Mouse (Mus musculus) T-cell, adult 2 months (primary cell): ENCODE results near the gene Gpatch8.

ENCODE experiments used
- DNase-seq: peaks from one replicate; pipeline ENCODE4 v3.0.0; 2022; ENCODE audit warnings: low spot score

Gpatch8 gene

DNA sequence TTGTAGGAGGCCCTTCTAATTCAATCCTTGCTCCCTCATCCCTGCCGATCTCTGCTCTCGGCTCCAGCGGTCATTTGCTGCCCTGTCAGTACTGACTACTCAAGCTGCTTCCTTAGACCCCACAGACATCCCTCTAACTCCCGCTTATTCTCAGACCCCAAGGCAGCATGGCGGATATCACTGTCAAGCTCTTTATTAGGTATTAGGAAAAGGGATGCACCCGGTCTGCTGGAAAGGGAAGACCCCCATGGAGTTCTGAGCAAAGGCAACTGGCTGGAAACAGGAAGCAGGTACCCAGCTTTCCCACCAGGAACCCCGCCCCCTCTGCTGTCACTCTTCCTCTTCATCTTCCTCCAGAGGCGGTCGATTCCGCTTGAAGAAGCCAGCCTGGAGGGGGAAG, 103.1 kb downstream of the Gpatch8 start:
- DNase-seq, result no peak

DNA sequence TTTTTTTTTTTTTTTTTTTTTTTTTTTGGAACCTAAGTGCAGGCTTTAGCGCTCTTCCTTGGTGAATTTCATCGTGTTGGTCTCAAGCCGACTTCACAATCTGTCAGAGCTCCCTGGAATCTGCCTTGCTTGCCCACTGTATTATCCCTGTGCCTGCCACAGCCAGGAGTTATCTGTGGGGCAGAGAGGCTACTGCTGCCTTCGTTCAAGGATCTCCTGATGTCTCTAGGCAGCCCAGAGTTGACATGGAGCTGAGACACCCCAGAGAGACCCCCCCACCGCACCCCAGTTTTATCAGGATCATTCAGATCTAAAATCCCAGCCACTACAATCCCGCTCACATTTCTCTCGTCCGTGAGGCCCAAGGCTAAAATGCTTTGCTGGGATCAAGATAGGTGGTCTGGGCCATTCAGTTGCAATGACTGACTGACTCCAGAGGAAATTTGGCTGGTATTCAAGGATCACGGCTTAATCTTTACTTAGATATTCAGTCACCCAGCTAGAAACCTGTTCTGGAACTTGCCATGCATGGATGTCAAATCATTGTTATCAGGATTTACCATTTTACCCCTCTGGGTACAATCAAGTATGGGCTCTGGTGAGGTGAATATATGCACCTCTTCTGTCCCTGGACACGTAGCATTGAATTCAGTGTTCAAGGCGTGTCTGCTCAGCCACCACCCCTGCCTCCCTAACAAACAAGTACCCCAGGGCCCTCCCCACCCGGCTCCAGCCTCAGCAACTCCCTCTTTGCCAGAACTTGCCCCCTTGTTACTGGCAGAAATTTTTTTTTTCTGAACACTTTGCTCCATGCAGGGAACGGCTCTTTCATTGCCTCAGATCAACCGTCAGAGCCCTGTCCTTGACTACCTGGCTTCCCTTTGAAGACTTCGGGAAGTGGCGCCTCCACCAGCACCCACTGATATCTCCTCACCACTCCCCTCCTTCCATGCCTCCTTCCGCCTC, 106.9 kb downstream of the Gpatch8 start:
- no peak for DNase-seq

DNA sequence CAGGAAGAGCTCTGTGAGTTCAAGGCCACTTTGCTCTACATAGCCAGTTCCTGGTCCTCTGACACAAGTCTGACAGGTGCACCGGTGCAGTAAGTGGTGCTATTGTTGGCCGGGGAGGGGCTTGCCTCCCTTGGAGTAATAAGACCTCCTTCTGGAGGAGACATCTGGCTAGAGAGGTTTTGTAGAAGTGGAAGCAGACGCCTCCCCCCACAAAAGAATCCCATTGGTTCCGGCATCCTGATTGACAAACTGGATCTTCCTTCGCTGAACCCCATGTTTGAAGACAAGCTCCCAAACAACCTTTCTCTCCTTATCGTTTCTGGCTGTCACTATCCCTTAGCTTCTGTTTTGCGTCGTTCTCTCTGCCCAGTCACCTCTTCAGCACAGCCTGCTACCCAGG, 107.9 kb downstream of the Gpatch8 start:
- no peak for DNase-seq

DNA sequence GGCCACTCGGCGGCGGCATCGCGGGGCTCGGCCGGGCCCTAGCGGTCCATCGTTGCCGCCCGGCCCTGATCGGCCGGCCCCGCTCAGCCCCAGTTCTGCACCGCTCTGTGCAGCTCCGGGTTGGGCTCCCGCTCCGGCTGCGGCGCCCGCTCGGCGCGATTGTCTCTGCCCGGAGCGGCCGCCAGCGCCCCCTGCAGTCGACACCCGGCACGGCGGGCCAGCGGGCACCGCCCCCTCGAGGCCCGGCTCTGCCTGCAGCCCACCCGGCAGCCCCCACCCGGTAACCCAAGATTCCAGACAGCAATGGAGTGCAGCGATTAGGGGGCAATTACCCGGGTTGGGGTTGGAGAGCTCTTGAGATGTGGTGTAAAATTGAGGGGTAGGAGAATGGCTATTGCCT, 108.7 kb downstream of the Gpatch8 start, which contains the start of gene Fam171a2:
TSS of gene Fam171a2 (minus strand) at position 186 of the 400 bp plus-strand sequence.
- DNase-seq, result peak; percentile 71

DNA sequence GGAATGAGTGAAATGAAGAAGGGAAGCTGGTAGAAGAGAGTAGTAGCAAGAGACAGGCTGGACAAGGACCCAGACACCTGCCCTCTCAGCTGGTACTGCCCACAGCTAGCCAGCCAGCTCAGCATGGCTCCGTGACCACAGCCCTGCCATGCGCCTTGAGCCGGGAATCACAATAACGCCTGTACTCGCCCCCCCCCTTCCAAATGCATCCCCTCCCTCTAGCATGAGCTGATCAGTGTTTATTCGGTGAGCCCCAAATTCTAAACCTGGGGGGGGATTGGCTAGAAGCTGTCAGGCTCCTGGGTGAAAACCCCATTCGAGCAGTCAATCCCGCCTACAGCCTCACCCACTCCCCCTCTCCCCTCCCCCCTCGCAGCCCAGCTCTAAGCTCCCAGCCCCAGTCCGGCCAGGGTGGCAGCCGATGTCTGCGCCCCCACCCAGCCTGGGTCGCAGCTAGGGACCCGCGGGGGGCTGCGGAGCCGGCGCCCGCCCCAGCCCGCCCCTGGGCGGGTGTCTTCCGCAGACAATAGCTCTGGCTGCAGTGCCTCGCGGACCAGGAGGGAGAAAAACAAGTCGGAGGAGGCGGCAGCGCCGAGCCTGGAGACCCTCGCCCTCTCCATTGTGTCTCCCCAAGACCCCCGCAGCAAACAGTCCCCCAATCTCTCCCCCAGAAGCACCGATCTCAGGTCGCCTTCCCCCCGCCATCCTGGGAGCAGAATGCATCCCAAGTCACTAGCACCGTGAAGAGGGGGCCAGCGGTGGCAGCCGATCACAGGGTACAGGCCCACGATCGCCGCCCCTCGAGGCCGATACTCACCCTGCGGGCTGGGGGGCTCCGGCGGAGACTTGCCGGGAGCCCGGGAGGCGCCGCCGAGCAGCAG, 109.4 kb downstream of the Gpatch8 start:
- no peak for DNase-seq

DNA sequence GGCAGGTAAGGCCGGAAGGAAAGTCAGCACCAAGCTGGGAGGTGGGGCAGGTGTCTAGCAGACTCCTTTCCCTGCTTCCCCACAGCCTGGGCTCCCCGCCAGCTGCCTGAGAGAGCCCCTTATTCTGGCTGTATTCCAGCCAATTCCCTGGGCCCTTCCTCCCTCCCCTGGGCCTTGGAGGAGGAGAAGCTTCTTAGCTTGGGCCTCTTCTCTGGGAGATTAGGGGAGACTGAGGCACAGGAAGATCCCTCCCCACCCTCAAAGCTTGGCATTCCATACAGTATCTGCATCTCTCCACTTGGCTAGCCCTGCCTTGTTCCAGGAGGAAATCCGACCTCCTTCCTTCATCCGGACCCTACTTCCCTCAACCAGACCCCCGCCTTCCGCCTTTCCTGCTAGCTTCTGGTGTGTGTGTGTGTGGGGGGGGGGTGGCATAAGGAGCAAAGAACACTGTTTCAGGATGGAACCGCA, 110.3 kb downstream of the Gpatch8 start:
- DNase-seq, result no peak

DNA sequence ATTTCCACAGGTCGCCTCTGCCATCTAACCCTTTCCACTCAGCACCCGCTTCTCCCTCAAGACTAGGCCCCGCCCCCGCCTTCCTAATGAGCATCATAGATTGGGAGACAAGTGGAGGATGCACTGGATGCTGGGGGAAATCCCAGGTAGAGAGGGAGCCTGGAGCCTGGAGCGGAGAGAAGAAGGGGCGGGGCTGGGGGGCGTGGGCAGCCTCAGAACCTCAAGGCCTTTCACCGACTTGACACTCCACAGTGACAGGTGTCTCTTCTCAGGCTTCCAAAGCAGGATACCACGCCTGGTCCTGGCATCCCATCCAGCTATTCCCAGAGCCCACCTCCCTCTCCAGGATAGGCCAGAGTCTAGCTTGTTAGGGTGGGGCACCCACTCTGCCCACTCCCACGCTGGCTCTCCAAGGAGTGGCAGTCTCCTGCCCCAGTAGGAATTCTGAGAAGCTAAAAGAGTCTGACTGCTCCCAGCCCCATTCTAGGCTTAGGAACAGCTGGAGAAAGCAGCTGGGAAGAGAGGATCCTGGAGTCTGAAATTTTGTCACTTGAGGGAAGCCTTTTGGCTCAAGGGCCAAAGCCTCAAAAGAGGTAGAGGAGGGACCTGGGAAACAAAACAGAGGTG, 110.8 kb downstream of the Gpatch8 start:
- no peak for DNase-seq

DNA sequence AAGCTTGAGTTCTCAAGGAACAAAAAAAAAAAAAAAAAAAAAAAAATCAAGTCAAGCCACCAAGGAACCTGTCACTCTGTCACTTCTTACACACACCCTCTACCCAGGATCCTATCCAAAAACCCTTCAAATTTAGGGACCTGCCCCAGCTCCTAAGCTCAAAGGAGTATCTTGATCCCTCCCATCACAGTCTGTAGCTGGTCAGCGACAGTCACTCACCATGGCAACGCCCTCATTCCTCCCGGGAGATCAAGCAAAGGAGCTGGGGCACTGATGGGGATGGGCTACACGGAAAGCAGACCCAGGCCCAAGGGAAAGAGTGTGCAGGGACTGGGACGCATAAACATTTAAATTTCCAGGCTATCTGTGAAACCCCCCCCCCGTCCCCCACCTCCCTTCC, 111.4 kb downstream of the Gpatch8 start:
- DNase-seq, result no peak

DNA sequence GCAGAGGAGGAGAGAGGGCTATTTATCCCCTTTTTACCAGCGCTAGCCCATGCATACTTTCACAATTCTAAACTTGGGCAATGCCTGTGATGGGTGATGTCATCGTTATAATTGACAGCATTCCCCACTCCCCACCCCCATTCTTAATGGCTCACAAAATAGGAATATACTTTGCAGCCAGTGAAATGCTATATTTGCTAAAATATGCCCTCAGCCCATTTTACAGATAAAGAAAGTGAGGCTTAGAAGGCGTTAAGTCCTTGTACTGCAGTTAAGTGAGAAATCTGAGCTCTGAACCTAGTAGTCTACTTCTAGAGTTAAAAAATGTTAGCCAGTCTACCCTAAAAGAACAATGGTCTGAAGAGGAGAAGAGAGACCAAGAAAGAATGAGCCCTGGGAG, 111.9 kb downstream of the Gpatch8 start:
- DNase-seq, result no peak

DNA sequence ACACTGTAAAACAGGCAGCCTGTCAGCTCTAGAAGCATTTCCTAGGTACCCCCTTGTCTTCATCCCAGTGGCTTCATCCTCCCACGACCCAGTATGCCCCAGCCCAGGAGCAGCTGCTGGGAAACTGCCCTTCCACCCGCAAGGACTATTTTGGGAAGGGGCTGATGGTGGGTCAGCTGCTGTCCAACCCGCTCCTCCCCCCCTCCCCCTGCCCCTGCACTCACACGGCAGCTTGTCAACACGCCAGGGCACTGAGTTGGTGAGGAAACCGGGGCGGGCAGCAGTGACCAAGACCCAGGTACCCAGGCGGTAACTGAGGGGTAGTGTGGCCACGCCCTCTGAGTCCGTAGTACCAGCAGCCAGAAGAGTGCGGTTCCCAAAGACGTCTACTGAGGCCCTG, 112.5 kb downstream of the Gpatch8 start:
- no peak for DNase-seq

DNA sequence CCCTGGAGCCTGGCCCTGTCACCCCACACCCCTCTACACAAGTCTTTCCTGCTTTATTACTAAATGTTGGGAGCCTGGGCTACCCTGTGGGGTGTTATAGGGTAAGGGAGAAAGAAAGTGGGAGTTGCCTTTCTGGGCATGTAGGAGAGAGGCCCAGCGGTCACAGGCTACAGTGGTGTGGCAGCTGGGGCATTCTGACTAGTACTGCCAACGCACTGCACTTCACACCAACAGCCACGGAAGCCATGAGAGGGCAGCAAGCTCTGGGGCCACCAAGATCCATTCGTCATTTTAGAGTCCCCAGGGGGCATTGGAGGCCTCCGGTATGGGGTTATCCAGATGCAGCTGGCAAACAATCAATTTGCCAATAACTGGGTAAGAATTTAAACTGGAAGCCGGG, 114.1 kb downstream of the Gpatch8 start:
- DNase-seq, result no peak

DNA sequence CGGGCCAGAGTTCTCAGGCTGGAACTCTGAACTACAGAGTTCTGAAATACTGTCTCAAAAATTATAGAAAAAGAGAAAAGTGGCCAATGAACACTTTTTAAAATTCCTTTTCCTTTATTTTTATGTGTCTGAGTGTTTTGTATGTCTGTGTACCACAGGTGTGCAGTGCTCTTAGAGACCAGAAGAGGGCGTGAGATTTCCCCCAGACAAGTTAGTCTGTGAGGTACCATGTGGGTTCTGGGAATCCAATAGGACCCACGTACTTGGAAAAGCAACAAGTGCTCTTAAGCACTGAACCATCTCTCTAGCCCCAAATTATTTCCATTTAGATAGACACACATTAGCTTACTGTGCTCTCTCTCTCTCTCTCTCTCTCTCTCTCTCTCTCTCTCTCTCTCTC, 114.8 kb downstream of the Gpatch8 start:
- DNase-seq, result no peak

DNA sequence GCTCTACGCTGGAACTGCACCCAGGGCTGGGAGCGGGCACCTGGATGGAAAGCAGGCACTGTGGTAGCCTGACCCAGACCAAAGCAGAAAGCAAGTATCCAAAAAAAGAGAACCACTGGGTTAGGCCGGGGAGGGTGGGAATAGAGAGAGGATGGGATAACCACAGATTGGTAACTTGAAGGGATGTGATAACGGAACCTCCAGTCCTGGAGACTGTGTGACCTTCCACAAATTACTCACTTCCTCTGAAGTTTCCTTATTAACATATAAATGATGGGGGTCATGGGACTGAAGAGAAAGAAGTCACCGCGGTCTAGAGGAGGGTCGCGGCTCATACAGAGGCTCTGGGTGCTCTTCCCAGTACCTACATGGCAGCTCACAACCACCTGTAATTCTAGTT, 115.9 kb downstream of the Gpatch8 start:
- DNase-seq, result no peak

DNA sequence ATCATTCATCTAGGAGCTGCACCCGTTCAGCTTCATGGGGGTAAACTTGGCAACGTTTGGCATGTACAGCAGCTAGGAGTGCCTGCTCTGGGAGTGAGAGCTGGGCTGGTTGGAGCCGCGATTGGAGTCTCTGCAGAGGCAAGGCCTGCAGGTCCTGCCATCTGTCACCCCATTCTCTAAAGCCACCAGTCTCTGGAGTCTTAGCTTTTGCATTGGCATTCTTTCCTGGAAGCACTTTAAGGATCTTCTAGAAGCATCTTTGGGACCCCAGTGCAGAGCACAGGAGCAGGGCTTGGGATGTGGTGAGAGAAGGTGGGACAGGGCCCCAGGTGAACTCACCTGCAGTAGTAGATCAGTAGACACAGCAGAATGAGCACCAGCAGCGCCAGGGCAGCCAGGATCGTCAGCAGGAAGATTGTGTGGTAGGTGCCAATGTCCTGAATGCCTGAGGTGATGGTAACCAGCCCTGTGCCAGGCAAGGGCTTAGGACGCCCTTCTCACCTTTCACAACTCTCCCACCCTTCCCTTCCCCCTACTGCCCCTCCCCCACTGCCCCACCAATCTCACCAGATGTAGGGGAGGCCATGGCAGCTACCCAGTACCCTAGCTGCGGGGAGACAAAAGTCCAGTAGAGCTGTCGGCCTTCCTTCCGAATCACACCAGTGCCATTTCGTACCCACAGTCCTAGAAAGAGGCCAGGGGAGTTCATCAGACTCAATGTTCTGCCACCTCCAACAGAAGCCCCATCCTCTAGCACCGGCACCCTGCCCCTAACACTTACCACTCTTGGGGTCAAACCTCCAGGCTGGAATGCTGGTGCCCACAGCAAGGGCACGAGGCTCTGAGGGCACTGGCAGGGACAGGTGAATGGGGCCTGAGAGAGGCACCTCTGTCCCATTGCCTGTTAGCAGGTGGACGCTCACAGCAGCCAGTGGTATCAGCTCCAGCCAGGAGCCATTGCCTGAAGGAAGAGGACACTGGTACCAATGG, 116.8 kb downstream of the Gpatch8 start:
- DNase-seq, result no peak

DNA sequence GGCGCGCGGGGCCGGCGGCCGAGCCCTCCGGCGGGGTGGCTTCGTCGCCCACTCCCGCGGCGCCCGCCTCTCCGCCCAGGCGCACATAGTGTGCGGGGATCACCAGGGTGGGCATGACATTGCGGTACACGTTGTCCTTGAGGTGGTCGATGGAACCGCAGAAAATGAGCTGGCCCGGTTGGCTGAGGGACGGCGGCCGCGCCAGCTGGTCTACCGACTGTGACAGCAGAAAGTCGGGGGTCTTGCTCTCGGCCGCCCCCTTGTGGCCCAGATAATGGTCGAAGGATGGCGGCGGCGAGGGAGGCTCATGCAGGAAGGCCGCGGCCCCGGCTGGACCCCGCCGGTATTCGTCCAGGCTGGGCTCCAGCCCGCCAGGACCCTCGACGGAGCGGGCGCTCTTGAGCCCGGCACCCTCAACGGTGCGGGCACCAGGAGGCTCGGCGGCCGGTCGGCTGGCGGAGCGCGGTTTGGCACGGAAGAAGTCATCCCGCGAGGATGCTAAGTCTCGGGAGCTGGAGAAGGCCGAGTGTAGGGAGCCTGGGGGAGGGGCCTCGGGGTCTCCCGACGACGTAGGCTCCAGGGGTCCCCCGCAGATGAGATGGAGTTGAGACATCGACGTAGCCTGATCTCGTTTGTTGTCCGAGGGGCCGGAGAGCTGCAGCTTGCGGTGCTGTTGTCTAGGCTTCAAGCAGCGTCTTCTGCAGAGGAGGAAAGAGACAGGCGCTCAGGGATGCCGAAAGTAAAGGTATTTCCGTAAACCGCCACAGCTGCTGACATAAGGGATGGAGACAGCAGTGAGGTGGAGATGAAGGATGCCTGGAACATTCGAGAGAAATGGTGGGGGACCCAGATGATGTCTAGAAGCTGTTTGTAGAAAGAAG, 117.7 kb downstream of the Gpatch8 start:
- DNase-seq, result peak; percentile 34

DNA sequence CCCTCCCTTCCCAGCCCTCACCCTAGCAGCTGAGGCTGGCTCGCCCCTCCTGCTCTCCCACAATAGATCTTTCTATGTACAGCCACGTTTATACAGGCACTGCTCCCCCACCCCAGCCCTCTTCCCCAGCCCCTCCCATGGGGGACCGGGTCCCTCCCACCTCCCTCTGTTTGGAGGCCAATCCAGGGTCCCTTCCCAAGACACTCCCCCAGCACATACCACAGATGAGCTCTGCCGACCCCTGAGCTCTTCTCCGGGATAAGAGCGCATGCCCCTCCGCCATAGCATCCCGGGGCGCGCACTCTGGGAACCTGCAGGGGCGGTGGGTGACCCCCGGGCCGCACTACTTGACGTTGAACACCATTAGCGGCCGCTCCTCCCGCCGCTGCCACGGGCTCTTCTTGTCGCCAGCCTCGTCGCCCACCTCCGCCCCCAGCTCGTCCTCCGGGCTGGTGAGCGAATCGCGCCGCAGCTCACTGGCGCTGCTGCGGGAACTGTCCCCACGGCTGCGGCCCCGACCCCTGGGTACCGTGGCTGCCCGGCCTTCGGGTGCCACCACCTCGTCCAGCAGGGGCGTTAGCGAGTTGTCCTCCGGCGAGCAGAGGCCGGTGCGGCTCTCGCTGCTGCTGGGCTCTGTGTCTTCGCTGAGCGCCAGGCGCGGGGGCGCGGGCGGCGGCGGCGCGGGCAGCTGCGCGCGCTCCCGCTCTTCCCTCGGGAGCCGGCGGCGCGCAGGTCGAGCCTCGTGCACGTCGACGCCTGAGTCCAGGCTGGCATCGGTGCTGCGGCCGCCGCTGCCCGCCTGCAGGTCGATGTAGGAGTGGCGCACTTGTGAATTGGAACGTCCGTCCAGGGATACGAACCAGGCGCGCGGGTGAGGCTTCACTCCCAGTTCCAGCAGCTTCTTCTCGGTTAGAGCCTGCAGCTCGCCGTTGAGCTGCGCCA, 118.8 kb downstream of the Gpatch8 start:
- DNase-seq, result no peak

DNA sequence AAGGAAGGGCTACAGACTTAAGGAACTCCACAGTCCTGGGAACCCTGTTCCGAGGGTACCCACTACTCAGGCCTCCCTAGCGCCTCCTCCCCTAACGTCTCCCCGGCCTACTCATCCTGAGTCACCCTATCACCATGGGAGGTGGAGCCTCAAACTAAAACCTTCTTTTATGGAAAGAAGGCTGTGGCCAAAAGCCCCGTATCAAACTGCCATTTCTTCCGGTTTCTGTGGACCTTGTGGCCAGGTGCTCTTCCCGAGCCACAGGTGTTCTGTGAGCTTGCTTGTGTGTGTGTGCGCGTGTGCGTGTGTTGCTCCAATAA, 119.8 kb downstream of the Gpatch8 start:
- DNase-seq, result no peak

DNA sequence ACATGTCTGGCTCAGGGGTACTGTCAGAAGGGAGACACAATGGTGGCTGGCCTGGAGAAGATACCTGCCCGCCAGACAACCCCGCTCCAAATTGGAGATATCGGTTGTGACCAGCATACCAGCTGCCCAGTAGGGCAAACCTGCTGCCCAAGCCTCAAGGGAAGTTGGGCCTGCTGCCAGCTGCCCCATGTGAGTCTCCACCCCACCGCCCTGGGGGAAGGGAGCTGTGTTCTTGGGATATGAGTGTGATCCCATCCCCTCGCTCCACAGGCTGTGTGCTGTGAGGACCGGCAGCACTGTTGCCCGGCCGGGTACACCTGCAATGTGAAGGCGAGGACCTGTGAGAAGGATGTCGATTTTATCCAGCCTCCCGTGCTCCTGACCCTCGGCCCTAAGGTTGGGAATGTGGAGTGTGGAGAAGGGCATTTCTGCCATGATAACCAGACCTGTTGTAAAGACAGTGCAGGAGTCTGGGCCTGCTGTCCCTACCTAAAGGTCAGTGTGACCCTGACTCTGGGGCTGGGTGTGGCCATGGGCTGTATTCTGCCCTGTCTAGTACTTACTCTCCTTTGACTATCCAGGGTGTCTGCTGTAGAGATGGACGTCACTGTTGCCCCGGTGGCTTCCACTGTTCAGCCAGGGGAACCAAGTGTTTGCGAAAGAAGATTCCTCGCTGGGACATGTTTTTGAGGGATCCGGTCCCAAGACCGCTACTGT, 120.3 kb downstream of the Gpatch8 start:
- no peak for DNase-seq
